Mouse (Mus musculus): ENCODE measurements around the gene Aox1. TPM values are rescaled to one million over a fixed set of nuclear protein-coding genes. Genes with fewer than 3 reads are reported as not detected.

Gene Aox1
- polyA plus RNA-seq, 1 experiment from 2014 or later = 0.07 TPM

DNA sequence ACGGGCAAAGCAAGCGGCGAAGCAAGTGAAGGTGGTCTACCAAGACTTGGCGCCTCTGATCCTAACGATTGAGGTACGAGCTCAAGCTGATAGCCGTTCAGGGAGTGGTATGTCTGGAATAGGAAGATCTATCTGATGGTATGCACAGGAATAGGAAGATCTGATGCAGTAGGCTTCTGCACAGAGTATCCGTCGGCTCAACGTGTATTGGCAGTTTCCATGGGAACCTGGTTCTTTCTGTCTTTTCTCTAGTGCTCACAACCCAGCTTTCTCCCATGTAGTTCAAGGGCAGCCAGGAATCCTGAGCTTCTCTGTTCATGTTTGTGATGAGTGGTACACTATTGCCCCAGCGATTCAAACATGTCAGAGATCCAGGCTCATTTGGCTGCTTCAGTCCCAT, 40.4 kb downstream of the Aox1 start:
- H3K4me2 ChIP-seq = no peak overlapping the region
- H3K4me3 ChIP-seq = no peak overlapping the region
- H3K27me3 ChIP-seq (replicated peaks) = no peaks in the 10 kb centered on the region
- H3K4me1 ChIP-seq = no peaks in the 10 kb centered on the region
- H3K9ac ChIP-seq = no peak overlapping the region
- H3K27ac ChIP-seq = no peak overlapping the region
- no peaks in the 10 kb centered on the region for H3K36me3 ChIP-seq
- no peak for ATAC-seq
- no peaks in the 10 kb centered on the region for H3K9me3 ChIP-seq (replicated peaks)
- WGBS (ENCODE audit: insufficient replicate concordance) = 80% methylated on average over 11 of the region's 11 CpGs

DNA sequence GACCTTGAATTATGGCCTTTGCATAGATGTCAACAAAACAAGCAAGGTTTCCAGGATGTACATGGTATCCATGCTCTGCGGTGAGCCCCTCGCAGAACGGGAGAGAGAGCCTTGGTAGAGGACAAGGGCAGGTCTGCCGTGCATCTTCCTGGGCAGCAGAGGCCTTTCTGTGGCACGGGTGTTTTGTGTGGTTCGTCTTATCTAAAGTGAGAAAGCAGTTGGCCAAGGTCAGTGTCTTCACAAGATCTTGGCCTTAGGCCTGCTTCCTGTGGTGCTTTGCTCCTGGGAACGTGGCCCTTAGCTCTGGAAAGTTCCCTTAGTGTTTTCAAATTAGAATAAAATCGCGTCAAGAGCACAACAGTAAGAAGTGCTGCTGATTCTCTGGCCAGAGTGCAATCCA, 41.3 kb downstream of the Aox1 start:
- Histone ChIP-seq H3K9ac (no peak overlapping the region), H3K4me1 (no peaks in the 10 kb centered on the region), H3K27me3 (replicated peaks) (no peaks in the 10 kb centered on the region), H3K4me2 (no peak overlapping the region), H3K4me3 (no peak overlapping the region), H3K9me3 (replicated peaks) (no peaks in the 10 kb centered on the region), H3K27ac (no peak overlapping the region), H3K36me3 (no peaks in the 10 kb centered on the region)
- WGBS (ENCODE audit: insufficient replicate concordance) = 67% methylated on average over 9 of the region's 9 CpGs
- no peak for ATAC-seq

DNA sequence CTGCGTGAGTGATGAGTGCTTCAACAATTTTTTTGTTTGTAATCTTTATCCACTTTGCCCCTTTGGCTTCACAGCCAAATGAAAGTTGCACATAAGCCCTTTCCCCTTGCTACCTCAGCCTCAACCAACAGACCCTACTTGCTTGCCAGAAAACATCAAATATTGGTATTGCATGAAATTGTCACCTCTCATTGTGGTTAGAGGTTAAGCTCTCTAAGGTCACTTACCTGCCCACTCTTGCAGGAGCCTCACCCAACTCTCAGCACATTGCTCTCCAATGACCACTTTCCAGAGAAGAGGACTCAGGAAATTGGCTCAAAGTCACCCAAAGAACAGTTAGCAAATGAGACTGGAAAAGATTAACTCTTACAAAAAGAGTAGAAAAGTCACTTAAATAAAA, 41.8 kb downstream of the Aox1 start:
- Histone ChIP-seq H3K27ac (no peak overlapping the region), H3K27me3 (replicated peaks) (no peaks in the 10 kb centered on the region), H3K9ac (no peak overlapping the region), H3K4me1 (no peaks in the 10 kb centered on the region), H3K4me3 (no peak overlapping the region), H3K9me3 (replicated peaks) (no peaks in the 10 kb centered on the region), H3K4me2 (no peak overlapping the region), H3K36me3 (no peaks in the 10 kb centered on the region)
- no peak for ATAC-seq
- 88% methylated on average over 1 of the region's 1 CpGs for WGBS (ENCODE audit: insufficient replicate concordance)

DNA sequence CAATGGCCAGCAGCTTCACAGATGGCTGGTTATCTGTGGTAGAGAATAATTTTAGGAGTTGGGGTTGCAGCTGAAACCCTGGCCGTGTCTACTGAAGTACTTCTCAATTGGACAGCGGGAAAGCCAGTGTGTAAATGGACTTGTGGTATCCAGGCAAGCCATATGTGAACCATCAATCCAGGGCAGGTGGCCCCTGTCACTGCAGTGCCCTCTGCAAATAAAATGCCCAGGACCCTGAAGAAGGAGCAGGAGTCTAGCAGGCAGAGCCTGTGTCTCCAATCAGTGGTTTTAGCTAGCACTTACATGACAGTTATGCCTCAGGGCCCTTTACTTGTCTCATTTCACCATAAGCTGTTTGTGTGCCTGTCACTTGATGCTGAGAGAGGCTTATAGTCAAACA, 42.7 kb downstream of the Aox1 start:
- WGBS (ENCODE audit: insufficient replicate concordance) = 68% methylated on average over 2 of the region's 2 CpGs
- no peaks in the 10 kb centered on the region for H3K9me3 ChIP-seq (replicated peaks)

DNA sequence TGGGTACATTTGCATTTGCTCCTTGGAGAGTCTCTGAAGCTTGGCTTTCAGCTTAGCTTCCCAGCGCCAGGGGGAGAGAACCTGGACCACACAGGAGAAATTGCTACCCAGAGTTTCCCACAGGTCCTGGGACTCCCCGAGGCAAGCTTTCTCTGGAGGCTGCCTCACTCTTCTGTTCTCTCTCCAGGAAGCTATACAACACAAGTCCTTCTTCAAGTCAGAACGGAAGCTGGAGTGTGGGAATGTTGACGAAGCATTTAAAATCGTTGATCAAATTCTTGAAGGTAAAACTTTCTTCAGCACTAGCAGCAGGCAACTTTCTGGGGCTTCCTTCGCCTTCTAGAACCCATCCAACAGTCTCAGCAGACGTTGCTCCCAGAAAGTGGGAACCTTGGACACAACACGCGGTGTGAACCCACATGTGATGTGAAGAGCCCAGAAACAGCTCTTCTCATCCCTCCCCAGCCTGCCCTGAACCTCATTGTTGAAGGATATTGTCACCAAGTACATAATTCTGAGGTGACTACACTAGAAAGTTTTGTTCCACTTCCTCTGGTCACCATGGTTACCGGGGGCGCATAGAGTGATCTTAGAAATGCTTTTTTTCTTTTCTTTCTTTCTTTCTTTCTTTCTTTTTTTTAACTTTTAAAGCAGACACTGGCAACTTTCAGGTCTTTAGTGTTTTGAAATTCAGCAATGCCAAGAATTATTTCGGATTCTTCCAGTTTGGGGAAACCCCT, 43.4 kb downstream of the Aox1 start:
- no peaks in the 10 kb centered on the region for H3K9me3 ChIP-seq (replicated peaks)
- H3K4me1 ChIP-seq = no peaks in the 10 kb centered on the region
- no peak overlapping the region for H3K9ac ChIP-seq
- no peaks in the 10 kb centered on the region for H3K36me3 ChIP-seq
- no peak overlapping the region for H3K4me2 ChIP-seq
- no peak overlapping the region for H3K27ac ChIP-seq
- ATAC-seq = no peak
- WGBS (ENCODE audit: insufficient replicate concordance) = 62% methylated on average over 12 of the region's 12 CpGs
- no peak overlapping the region for H3K4me3 ChIP-seq
- no peaks in the 10 kb centered on the region for H3K27me3 ChIP-seq (replicated peaks)

More for the DNA sequence above, 42.7 kb downstream of the Aox1 start:
- Histone ChIP-seq H3K27ac (no peak overlapping the region), H3K36me3 (no peaks in the 10 kb centered on the region), H3K4me1 (no peaks in the 10 kb centered on the region), H3K4me3 (no peak overlapping the region), H3K4me2 (no peak overlapping the region), H3K9ac (no peak overlapping the region), H3K27me3 (replicated peaks) (no peaks in the 10 kb centered on the region)
- ATAC-seq = no peak

DNA sequence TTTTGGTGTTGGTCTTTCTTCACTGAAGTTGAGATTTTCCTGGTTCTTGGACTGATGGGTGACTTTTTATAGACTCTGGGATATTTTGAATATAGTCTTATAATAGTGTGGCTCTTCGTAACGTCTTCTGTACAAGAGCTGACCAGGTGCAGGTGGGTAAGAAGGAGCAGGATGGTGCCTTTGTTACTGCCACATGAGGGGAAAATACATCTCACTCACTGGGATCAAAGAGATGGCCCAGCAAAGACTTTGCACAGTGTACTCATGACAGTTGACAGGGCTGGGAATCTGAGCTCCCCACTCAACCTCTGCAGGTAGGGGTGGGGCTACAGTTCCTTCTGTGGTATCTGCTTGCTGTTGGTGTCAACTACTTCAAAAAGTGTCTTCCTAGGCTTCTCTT, 44.5 kb downstream of the Aox1 start:
- H3K27me3 ChIP-seq (replicated peaks) = no peaks in the 10 kb centered on the region
- no peak overlapping the region for H3K9ac ChIP-seq
- H3K27ac ChIP-seq = no peak overlapping the region
- H3K9me3 ChIP-seq (replicated peaks) = no peaks in the 10 kb centered on the region
- H3K36me3 ChIP-seq = no peaks in the 10 kb centered on the region
- H3K4me3 ChIP-seq = no peak overlapping the region
- WGBS (ENCODE audit: insufficient replicate concordance) = 77% methylated on average over 2 of the region's 2 CpGs
- no peak for ATAC-seq
- H3K4me2 ChIP-seq = no peak overlapping the region
- no peaks in the 10 kb centered on the region for H3K4me1 ChIP-seq

DNA sequence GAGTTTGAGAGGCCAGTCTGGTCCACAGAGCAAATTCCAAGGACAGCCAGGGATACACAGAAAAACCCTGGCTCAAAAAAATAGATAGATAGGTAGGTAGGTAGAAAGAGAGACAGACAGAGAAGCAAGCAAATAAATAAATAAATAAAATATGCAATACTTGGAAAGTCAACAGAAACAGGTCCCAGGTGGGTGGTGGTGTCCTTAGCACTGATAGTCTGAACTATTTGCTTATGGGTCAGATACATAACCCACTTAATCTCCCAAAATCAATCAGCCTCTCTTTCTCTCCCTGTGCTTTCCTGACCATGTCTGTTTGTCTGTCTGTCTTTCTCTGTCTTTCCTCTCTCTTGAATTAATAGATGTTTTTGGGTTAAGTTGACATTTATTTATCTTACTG, 48.2 kb downstream of the Aox1 start:
- no peak for ATAC-seq

DNA sequence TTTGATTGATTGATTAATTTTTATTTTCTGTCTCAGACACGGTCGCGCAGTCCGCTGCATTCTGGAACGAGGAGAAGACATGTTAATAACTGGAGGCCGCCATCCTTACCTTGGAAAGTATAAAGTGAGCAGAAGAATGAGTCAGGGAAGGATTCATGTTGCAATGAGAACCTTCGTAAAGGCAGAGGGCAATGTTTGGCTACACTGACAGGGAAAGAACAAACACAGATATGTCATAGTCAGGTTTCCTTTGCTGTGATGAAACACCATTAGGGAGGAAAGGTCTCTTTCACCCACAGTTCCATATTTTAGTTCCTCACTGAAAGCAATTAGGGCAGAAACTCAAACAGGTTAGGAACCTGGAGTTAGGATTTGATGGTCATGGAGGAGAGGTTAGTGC, 48.7 kb downstream of the Aox1 start:
- Histone ChIP-seq H3K4me3 (no peak overlapping the region), H3K9me3 (replicated peaks) (no peaks in the 10 kb centered on the region), H3K27ac (no peak overlapping the region), H3K9ac (no peak overlapping the region), H3K4me2 (no peak overlapping the region), H3K4me1 (no peaks in the 10 kb centered on the region), H3K27me3 (replicated peaks) (no peaks in the 10 kb centered on the region), H3K36me3 (no peaks in the 10 kb centered on the region)
- 80% methylated on average over 7 of the region's 7 CpGs for WGBS (ENCODE audit: insufficient replicate concordance)
- ATAC-seq = no peak

More for the DNA sequence above, 48.2 kb downstream of the Aox1 start:
- H3K4me3 ChIP-seq = no peak overlapping the region
- H3K4me1 ChIP-seq = no peaks in the 10 kb centered on the region
- H3K9me3 ChIP-seq (replicated peaks) = no peaks in the 10 kb centered on the region
- no peak overlapping the region for H3K9ac ChIP-seq
- H3K36me3 ChIP-seq = no peaks in the 10 kb centered on the region
- no peaks in the 10 kb centered on the region for H3K27me3 ChIP-seq (replicated peaks)
- no peak overlapping the region for H3K27ac ChIP-seq
- H3K4me2 ChIP-seq = no peak overlapping the region

DNA sequence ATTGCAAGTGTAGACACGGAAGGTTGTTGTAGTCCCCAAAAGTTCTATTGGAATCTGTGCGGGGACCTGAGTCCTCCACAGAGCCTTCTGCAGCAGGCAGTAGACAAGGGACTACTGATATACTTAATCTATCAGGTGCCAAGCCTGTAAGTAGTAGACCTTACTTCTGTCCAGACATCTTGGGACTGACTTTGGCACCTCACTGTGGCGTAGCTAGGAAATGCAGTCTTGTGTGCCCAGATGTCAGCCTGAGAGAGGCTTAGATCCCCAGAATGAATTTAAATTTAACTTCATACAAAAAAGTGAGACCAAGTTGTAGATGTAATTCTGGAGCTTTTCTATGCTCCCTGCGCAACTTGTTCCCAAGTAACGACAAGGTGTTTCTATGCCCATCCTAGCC, 50.0 kb downstream of the Aox1 start:
- WGBS (ENCODE audit: insufficient replicate concordance) = 75% methylated on average over 5 of the region's 5 CpGs
- H3K36me3 ChIP-seq = no peaks in the 10 kb centered on the region
- no peak for ATAC-seq

DNA sequence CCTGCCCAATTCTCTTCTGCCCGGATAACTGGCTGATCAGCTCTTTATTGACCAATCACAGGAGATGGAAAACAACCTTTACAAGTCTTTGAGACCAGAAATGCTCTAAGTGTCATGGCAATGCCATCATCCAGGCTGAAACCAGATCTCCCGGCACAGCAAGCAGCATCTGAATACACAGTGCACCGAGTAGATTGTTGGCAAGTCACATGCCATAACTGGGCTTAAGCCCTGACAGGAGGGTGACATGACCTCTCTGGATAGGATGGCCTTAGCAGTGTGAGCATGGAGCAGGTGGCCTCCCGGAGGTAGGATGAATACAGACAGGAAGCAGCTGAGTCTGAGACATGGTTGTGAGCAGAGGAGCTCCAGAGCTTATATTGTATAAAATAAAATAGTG, 50.7 kb downstream of the Aox1 start:
- Histone ChIP-seq H3K4me3 (no peak overlapping the region), H3K36me3 (no peaks in the 10 kb centered on the region), H3K27me3 (replicated peaks) (no peaks in the 10 kb centered on the region), H3K9ac (no peak overlapping the region), H3K27ac (no peak overlapping the region), H3K4me1 (no peaks in the 10 kb centered on the region), H3K4me2 (no peak overlapping the region), H3K9me3 (replicated peaks) (no peaks in the 10 kb centered on the region)
- ATAC-seq = no peak
- WGBS (ENCODE audit: insufficient replicate concordance) = 66% methylated on average over 4 of the region's 4 CpGs

More for the DNA sequence above, 50.0 kb downstream of the Aox1 start:
- Histone ChIP-seq H3K27ac (no peak overlapping the region), H3K4me3 (no peak overlapping the region), H3K9ac (no peak overlapping the region), H3K9me3 (replicated peaks) (no peaks in the 10 kb centered on the region), H3K4me2 (no peak overlapping the region), H3K4me1 (no peaks in the 10 kb centered on the region), H3K27me3 (replicated peaks) (no peaks in the 10 kb centered on the region)

DNA sequence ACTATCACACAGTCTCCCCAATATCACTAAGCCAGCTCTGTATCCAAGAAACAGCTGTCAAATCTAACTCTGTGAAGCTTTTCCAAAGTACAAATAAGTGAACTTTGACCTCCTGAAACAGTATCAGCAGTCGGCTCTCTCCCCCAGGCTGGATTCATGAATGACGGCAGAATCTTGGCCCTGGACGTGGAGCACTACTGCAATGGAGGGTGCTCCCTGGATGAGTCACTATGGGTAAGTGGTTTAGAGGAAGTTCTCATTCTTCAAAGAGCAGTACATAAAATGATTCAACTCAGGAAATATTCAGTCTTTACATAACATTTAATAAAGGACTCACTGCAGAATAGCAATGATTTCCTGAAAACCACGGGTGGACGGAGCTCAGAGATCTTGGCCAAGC, 51.6 kb downstream of the Aox1 start:
- Histone ChIP-seq H3K4me2 (no peak overlapping the region), H3K36me3 (no peaks in the 10 kb centered on the region), H3K27ac (no peak overlapping the region), H3K9me3 (replicated peaks) (no peaks in the 10 kb centered on the region), H3K27me3 (replicated peaks) (no peaks in the 10 kb centered on the region), H3K4me3 (no peak overlapping the region), H3K4me1 (no peaks in the 10 kb centered on the region), H3K9ac (no peak overlapping the region)
- ATAC-seq = no peak
- 74% methylated on average over 5 of the region's 5 CpGs for WGBS (ENCODE audit: insufficient replicate concordance)

DNA sequence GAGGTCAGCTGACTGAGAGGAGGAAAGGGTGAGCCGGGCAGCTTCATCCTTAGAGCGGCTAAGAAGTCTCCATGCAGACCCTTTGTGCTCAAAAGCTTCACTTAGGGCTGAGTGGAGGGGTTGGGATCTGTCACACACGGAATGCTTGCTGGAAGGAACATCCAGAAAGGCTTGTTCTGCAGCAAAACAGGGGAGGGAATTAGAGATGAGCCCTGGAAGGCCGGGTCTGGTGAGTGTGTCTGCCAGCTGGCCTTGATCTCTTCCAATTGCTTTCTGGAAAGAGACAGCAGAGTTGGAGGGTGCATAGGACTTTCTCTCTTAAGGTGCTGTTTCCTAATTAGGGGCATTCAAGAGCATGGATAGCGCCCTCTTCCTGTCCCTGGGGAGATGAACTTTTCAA, 59.6 kb downstream of the Aox1 start:
- 57% methylated on average over 5 of the region's 5 CpGs for WGBS (ENCODE audit: insufficient replicate concordance)
- H3K4me3 ChIP-seq = no peak overlapping the region
- H3K4me1 ChIP-seq = no peaks in the 10 kb centered on the region
- no peaks in the 10 kb centered on the region for H3K27me3 ChIP-seq (replicated peaks)
- H3K9ac ChIP-seq = no peak overlapping the region
- no peak for ATAC-seq
- H3K27ac ChIP-seq = no peak overlapping the region
- no peaks in the 10 kb centered on the region for H3K9me3 ChIP-seq (replicated peaks)
- no peaks in the 10 kb centered on the region for H3K36me3 ChIP-seq
- no peak overlapping the region for H3K4me2 ChIP-seq

DNA sequence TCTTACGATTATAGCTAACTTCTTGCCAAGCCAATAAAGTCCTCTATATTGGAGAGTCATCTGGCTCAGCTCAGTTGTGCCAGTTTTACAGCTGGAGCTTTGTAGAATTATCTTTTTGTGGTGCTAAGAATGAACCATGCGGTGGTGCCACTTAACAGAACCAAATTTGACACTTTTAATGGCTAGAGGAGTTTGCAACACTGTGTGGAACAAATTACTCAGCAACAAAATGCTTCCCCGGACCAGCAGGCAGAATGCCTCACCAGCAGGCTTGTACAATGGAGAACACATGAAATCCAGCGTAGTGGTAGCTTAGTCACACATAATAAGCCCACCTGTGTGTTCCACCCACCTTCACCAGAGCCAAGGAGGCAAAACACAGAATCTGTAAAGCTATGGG, 60.5 kb downstream of the Aox1 start:
- H3K9me3 ChIP-seq (replicated peaks) = no peaks in the 10 kb centered on the region
- H3K4me1 ChIP-seq = no peaks in the 10 kb centered on the region
- H3K4me2 ChIP-seq = no peak overlapping the region
- H3K4me3 ChIP-seq = no peak overlapping the region
- H3K9ac ChIP-seq = no peak overlapping the region
- H3K27ac ChIP-seq = no peak overlapping the region
- H3K36me3 ChIP-seq = no peaks in the 10 kb centered on the region
- no peak for ATAC-seq
- WGBS (ENCODE audit: insufficient replicate concordance) = 55% methylated on average over 4 of the region's 4 CpGs
- no peaks in the 10 kb centered on the region for H3K27me3 ChIP-seq (replicated peaks)

Data from liver, embryonic 12.5 days (tissue).